Mouse (Mus musculus): ENCODE data around the gene Fam214a. TPM values are rescaled to one million over a fixed set of nuclear protein-coding genes. Genes with fewer than 3 reads are reported as not detected.
A peak's percentile ranks its signal among the peaks of the same experiment; 100 is the strongest.

The Fam214a gene
- polyA plus RNA-seq, 1 experiment from 2014 or later: 14.8 TPM

DNA sequence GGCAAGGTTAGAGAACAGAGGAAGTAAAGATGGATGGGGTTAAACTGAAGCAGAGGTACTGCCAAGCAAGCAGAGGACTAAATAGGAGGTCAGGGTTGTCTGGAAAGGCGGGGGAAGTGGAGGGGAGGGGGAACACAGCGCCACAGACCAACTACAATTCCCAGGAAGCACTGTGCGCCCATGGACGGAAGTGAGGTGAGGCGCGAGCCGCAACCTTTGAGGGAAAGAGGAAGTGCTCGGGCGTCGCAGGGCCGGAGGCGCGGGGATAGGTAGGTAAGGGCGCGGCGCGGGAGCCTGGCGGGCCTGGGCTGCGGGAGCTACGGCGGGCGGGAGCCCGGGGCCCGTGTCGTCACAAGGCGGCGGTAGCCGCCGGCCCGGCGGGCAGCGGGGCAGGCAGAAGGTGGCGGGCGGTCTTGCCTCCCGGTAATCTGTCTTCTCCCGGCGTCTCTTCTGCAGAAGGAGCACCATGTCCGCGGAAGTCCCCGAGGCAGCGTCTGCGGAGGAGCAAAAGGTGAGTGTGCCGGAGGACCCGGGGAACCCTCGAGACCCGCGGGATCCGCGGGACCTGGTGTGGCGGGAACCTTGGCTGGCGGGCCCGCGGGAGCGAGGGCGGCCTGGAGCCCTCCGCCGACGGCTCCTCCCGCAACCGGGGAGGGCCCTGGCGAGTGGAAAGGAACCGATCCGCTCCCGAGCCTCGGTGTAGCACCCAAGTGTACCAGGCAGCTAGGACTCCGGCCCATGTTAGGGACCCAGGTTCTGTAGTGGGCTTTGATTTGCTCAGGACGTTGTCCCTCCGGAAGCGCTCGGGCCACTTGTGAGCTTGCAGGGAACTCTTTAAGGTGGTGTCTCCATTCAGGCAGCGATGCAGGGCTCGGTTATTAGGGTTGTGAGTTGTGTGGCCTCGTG lies 85.0 kb downstream of the Fam214a start, which contains the start of gene Arpp19:
Gene Arpp19 (plus strand): TSS at position 164 of the 906 bp plus-strand sequence.
- no peaks in the 10 kb centered on the region for H3K27me3 ChIP-seq (ENCODE audit: control insufficient read depth, insufficient read depth, low read length)
- peak within 1 kb of the TSS; percentile 84 for H3K4me3 ChIP-seq (ENCODE audit: low read depth, low read length)
- DNase-seq (ENCODE audit: low spot score): peak; percentile 90
- peak; percentile 96 for ATAC-seq (ENCODE audit: insufficient read depth, low FRiP score, low TSS enrichment)
- H3K4me1 ChIP-seq (ENCODE audit: control insufficient read depth, insufficient read depth, low read length): peaks cover 7% of the 10 kb centered on the region; the same call in 1 of the 2 replicates
- H3K27ac ChIP-seq (ENCODE audit: low read depth, low read length): peak within 1 kb of the TSS; percentile 69
- H3K36me3 ChIP-seq (ENCODE audit: control insufficient read depth, insufficient read depth, low read length): no peaks in the 10 kb centered on the region
- H3K9ac ChIP-seq (ENCODE audit: low read length): peak within 1 kb of the TSS; percentile 88
- under 1% methylated on average over 70 of the region's 73 CpGs for WGBS
- no peaks in the 10 kb centered on the region for H3K9me3 ChIP-seq (ENCODE audit: control insufficient read depth, low read length)
- H3K4me2 ChIP-seq (ENCODE audit: low read depth): peak within 1 kb of the TSS; percentile 56

DNA sequence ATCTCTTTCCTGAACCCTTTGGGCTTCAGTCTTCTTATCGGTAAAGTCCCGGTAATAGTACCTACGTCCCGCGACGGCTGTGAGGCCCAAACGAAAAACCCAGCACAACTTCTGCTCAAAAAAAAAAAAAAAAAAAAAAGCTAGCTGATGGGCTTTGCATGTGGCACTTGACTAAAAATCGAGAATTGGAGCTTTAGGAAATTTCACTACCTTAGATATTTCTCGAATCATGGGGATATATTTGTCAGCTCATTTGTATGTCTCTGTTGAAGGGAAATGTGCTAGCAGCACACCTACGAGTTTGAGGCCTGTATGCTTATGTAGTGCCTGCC lies 85.6 kb downstream of the Fam214a start:
- WGBS: 1% methylated on average over 10 of the region's 10 CpGs

DNA sequence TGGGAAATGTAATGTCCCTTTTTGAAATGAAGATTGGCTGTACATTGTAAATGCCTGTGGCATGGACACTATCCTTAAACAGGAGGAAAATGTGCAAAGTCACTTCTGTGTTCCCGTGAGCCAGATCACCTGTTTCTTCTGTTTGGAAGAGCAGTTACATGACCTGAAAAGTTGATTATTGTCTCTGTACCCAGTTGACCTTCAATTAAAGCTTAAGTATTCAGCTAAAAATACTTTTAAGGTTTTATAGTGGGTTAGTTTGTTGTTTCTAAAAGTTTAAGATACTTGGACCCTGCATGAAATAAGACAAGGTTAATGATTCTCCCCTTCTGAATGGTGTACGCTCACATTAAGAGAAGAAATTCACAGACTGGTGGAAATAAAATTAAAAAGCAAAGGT lies 87.9 kb downstream of the Fam214a start:
- Histone ChIP-seq H3K4me3 (ENCODE audit: low read depth, low read length) (no peak overlapping the region), H3K27ac (ENCODE audit: low read depth, low read length) (no peak overlapping the region), H3K36me3 (ENCODE audit: control insufficient read depth, insufficient read depth, low read length) (no peaks in the 10 kb centered on the region), H3K9ac (ENCODE audit: low read length) (no peak overlapping the region), H3K4me1 (ENCODE audit: control insufficient read depth, insufficient read depth, low read length) (peaks cover 7% of the 10 kb centered on the region; the same call in 1 of the 2 replicates), H3K9me3 (ENCODE audit: control insufficient read depth, low read length) (no peaks in the 10 kb centered on the region), H3K27me3 (ENCODE audit: control insufficient read depth, insufficient read depth, low read length) (no peaks in the 10 kb centered on the region), H3K4me2 (ENCODE audit: low read depth) (no peak overlapping the region)
- no peak for DNase-seq (ENCODE audit: low spot score)
- ATAC-seq (ENCODE audit: insufficient read depth, low FRiP score, low TSS enrichment): no peak
- WGBS: 86% methylated on average over 2 of the region's 2 CpGs

More for the DNA sequence above, 85.6 kb downstream of the Fam214a start:
- Histone ChIP-seq H3K4me1 (ENCODE audit: control insufficient read depth, insufficient read depth, low read length) (peaks cover 7% of the 10 kb centered on the region; the same call in 1 of the 2 replicates), H3K27me3 (ENCODE audit: control insufficient read depth, insufficient read depth, low read length) (no peaks in the 10 kb centered on the region), H3K27ac (ENCODE audit: low read depth, low read length) (no peak overlapping the region), H3K4me3 (ENCODE audit: low read depth, low read length) (peak overlapping the region; percentile 84), H3K36me3 (ENCODE audit: control insufficient read depth, insufficient read depth, low read length) (no peaks in the 10 kb centered on the region), H3K9ac (ENCODE audit: low read length) (peak overlapping the region; percentile 88), H3K4me2 (ENCODE audit: low read depth) (peak overlapping the region; percentile 56), H3K9me3 (ENCODE audit: control insufficient read depth, low read length) (no peaks in the 10 kb centered on the region)
- ATAC-seq (ENCODE audit: insufficient read depth, low FRiP score, low TSS enrichment) (no peak), DNase-seq (ENCODE audit: low spot score) (no peak)

DNA sequence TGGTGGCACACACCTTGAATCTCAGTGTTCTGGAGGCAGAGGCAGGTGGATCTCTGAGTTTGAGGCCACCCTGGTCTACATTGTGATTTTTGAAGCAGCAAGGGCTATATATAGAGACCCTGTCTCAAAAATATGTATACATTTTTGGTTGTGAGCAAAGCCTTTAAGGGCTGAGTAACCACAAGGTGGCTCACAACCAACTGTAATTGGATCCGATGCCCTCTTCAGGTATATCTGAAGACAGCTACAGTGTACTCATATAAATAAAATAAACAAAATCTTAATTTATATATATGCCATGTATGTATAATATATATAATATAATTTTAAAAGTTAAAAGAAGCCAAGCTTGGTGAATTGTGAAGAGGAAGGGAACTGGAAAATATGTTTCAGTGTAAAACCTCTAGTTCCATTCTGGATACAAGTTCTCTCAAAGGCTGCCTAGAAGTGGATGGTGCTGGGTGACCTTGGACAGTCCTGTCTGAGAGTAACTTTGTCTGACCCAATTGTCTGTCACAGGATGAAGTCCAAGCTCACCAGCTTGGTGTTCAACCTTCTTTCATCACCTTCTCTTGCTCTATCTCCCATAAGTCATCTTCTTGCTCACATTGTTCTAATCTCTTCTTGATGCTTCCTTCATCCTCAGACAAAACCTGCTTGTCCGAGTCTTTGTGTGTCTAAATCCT lies 89.3 kb downstream of the Fam214a start:
- DNase-seq (ENCODE audit: low spot score): no peak
- no peak overlapping the region for H3K4me2 ChIP-seq (ENCODE audit: low read depth)
- no peak overlapping the region for H3K27ac ChIP-seq (ENCODE audit: low read depth, low read length)

GRCm38 (mm10) chr9:75043191-75043590 lies 90.5 kb downstream of the Fam214a start:
- DNase-seq (ENCODE audit: low spot score): no peak
- Histone ChIP-seq H3K27ac (ENCODE audit: low read depth, low read length) (no peak overlapping the region), H3K9ac (ENCODE audit: low read length) (no peak overlapping the region), H3K4me1 (ENCODE audit: control insufficient read depth, insufficient read depth, low read length) (peaks cover 7% of the 10 kb centered on the region; the same call in 1 of the 2 replicates), H3K4me2 (ENCODE audit: low read depth) (no peak overlapping the region), H3K27me3 (ENCODE audit: control insufficient read depth, insufficient read depth, low read length) (no peaks in the 10 kb centered on the region), H3K36me3 (ENCODE audit: control insufficient read depth, insufficient read depth, low read length) (no peaks in the 10 kb centered on the region), H3K9me3 (ENCODE audit: control insufficient read depth, low read length) (no peaks in the 10 kb centered on the region), H3K4me3 (ENCODE audit: low read depth, low read length) (no peak overlapping the region)
- ATAC-seq (ENCODE audit: insufficient read depth, low FRiP score, low TSS enrichment): no peak
- WGBS: 95% methylated on average over 2 of the region's 2 CpGs

More for the DNA sequence above, 89.3 kb downstream of the Fam214a start:
- no peaks in the 10 kb centered on the region for H3K36me3 ChIP-seq (ENCODE audit: control insufficient read depth, insufficient read depth, low read length)
- no peaks in the 10 kb centered on the region for H3K9me3 ChIP-seq (ENCODE audit: control insufficient read depth, low read length)
- H3K4me3 ChIP-seq (ENCODE audit: low read depth, low read length): no peak overlapping the region
- H3K9ac ChIP-seq (ENCODE audit: low read length): no peak overlapping the region
- WGBS: 87% methylated on average over 2 of the region's 2 CpGs
- H3K4me1 ChIP-seq (ENCODE audit: control insufficient read depth, insufficient read depth, low read length): peaks cover 7% of the 10 kb centered on the region; the same call in 1 of the 2 replicates
- no peak for ATAC-seq (ENCODE audit: insufficient read depth, low FRiP score, low TSS enrichment)
- H3K27me3 ChIP-seq (ENCODE audit: control insufficient read depth, insufficient read depth, low read length): no peaks in the 10 kb centered on the region

GRCm38 (mm10) chr9:75047079-75047478 lies 94.4 kb downstream of the Fam214a start:
- Histone ChIP-seq H3K9me3 (ENCODE audit: control insufficient read depth, low read length) (no peaks in the 10 kb centered on the region), H3K27me3 (ENCODE audit: control insufficient read depth, insufficient read depth, low read length) (no peaks in the 10 kb centered on the region), H3K4me1 (ENCODE audit: control insufficient read depth, insufficient read depth, low read length) (no peaks in the 10 kb centered on the region), H3K4me3 (ENCODE audit: low read depth, low read length) (no peak overlapping the region), H3K4me2 (ENCODE audit: low read depth) (no peak overlapping the region), H3K9ac (ENCODE audit: low read length) (no peak overlapping the region), H3K36me3 (ENCODE audit: control insufficient read depth, insufficient read depth, low read length) (no peaks in the 10 kb centered on the region), H3K27ac (ENCODE audit: low read depth, low read length) (no peak overlapping the region)
- DNase-seq (ENCODE audit: low spot score): no peak
- no peak for ATAC-seq (ENCODE audit: insufficient read depth, low FRiP score, low TSS enrichment)

DNA sequence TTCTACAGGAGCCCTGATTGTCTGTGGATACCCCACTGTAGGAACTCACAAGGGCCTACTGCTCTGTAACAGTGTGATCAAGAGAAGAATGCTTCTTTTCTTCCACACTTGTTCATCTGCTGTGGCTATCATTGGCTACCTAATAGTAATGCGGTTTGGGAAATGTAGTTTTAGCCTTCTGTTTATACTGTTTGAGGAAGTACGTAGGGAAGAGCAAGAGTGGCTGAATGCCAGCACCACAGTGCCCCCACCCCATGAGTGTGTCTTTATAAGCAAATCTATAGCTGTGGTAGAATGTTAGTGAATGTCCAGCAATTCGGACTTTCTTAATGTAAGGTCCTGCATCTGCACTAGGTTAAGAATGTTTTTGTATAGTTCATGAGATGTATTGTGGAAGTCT lies 96.4 kb downstream of the Fam214a start:
- H3K27me3 ChIP-seq (ENCODE audit: control insufficient read depth, insufficient read depth, low read length): no peaks in the 10 kb centered on the region
- no peak overlapping the region for H3K27ac ChIP-seq (ENCODE audit: low read depth, low read length)
- DNase-seq (ENCODE audit: low spot score): no peak
- ATAC-seq (ENCODE audit: insufficient read depth, low FRiP score, low TSS enrichment): no peak
- no peak overlapping the region for H3K4me3 ChIP-seq (ENCODE audit: low read depth, low read length)
- H3K9me3 ChIP-seq (ENCODE audit: control insufficient read depth, low read length): no peaks in the 10 kb centered on the region
- H3K4me1 ChIP-seq (ENCODE audit: control insufficient read depth, insufficient read depth, low read length): no peaks in the 10 kb centered on the region
- 86% methylated on average over 3 of the region's 3 CpGs for WGBS
- H3K9ac ChIP-seq (ENCODE audit: low read length): no peak overlapping the region
- H3K36me3 ChIP-seq (ENCODE audit: control insufficient read depth, insufficient read depth, low read length): no peaks in the 10 kb centered on the region
- no peak overlapping the region for H3K4me2 ChIP-seq (ENCODE audit: low read depth)

DNA sequence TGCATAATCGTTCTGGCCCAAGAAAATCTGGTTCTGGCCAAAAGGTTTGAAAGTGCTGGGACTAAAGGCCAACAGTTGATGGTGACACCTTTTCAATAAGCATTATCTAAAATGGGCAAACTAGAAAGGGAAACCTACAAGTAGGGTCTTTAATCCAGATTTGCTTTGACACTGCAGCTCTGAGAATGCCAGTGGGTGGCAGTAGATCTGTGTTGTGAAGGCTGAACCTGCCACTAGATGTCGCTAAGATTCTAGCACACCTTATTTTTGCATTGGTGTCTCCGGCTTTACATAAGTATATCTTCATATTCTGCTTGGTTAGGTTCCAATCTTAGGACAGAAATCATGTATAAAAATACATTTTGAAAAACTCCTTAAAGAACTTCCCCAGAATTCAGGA lies 97.3 kb downstream of the Fam214a start:
- no peak overlapping the region for H3K27ac ChIP-seq (ENCODE audit: low read depth, low read length)
- H3K9me3 ChIP-seq (ENCODE audit: control insufficient read depth, low read length): no peaks in the 10 kb centered on the region
- WGBS: 40% methylated on average over 3 of the region's 3 CpGs
- H3K4me1 ChIP-seq (ENCODE audit: control insufficient read depth, insufficient read depth, low read length): no peaks in the 10 kb centered on the region
- peak; percentile 56 for DNase-seq (ENCODE audit: low spot score)
- no peaks in the 10 kb centered on the region for H3K36me3 ChIP-seq (ENCODE audit: control insufficient read depth, insufficient read depth, low read length)
- no peak for ATAC-seq (ENCODE audit: insufficient read depth, low FRiP score, low TSS enrichment)
- H3K4me2 ChIP-seq (ENCODE audit: low read depth): no peak overlapping the region
- H3K27me3 ChIP-seq (ENCODE audit: control insufficient read depth, insufficient read depth, low read length): no peaks in the 10 kb centered on the region
- no peak overlapping the region for H3K4me3 ChIP-seq (ENCODE audit: low read depth, low read length)
- no peak overlapping the region for H3K9ac ChIP-seq (ENCODE audit: low read length)
